Mouse (Mus musculus) lung, postnatal 0 days (tissue): Measurements from ENCODE around the gene Mcmbp.

Experiments used
- CTCF ChIP-seq: IDR thresholded peaks from 2 replicates; pipeline ENCODE4 v1.5.1; 2016; ENCODE audit warnings: antibody characterized with exemption, mild to moderate bottlenecking
- EP300 ChIP-seq: IDR thresholded peaks from 2 replicates; pipeline ENCODE4 v1.6.1; 2016; ENCODE audit warnings: antibody characterized with exemption, mild to moderate bottlenecking, control low read depth

- TF ChIP-seq CTCF (no peak), EP300 (no peak)
Measured at GRCm38 (mm10) chr7:128740334-128740733, at the start of gene Mcmbp.
